Mouse (Mus musculus) layer of hippocampus, adult 2 months (tissue): Measurements from ENCODE around the gene Sestd1. TPM values are rescaled to one million over a fixed set of nuclear protein-coding genes. Genes with fewer than 3 reads are reported as not detected.

Experiments used
- DNase-seq, 2 experiments: peaks; one replicate each; pipeline ENCODE4 v3.0.0; 2022; ENCODE audit warnings: low spot score in 2 of 2
- H3K27ac ChIP-seq: fragments of 200-600 bp; 2 replicates; pipeline ENCODE4 v1.8.1; 2022
- H3K4me3 ChIP-seq: fragments of 200-600 bp; 2 replicates; pipeline ENCODE4 v1.8.1; 2022; ENCODE audit warnings: mild to moderate bottlenecking
- CTCF ChIP-seq: fragments of 200-600 bp; conservative IDR thresholded peaks from 2 replicates; pipeline ENCODE4 v1.8.1; 2022; ENCODE audit warnings: antibody characterized with exemption, mild to moderate bottlenecking, moderate library complexity
- total RNA-seq, 2 experiments: library from RNA; stranded (reverse); gene quantifications; 2 replicates each; pipeline ENCODE4 v1.2.3; 2021

Sestd1 gene
- total RNA-seq, 2 experiments from 2014 or later: 36.6 to 40.2 TPM

DNA sequence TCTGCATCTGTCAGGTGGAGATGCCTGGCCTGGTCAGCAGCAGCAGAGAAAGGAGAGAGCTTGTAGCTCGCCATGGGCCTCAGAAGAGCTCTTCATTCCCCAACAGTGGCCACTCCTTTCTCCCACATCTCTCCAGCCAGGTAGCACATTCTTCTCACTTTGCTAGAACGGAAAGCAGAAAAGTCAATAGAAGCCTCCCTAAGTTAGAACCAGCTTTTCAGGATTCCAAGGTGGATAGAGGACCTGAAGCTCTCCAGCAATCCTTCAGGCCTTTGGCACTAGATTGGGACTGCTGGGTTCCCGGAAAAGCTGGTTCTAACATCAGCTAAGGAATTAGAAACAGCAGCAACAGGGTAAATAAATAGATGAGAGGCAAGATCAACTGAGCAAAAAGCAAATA is 118.3 kb downstream of the Sestd1 start:
- no peak overlapping the region for H3K4me3 ChIP-seq
- H3K27ac ChIP-seq: no peak overlapping the region
- DNase-seq: no peak
- no peak for TF ChIP-seq CTCF

DNA sequence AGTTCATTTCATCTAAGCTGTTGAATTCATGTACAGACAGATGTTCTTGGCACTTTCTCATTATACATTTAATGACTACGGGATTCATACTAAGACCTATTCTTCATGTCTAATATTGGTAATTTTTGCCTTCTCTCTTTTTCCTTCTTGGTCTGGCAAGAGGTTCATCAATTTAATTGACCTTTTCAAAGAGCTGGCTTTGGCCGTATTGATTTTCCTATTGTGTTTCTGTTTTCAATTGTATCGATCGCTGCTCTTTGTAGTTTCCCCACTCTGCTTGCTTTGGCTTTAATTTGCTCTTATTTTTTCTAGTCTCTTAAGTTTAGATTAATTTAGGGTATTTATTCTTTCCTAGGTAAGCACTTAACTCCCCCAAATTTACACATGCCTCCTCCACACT is 122.8 kb downstream of the Sestd1 start:
- TF ChIP-seq CTCF: no peak
- no peak for DNase-seq
- Histone ChIP-seq H3K4me3 (no peak overlapping the region), H3K27ac (no peak overlapping the region)

DNA sequence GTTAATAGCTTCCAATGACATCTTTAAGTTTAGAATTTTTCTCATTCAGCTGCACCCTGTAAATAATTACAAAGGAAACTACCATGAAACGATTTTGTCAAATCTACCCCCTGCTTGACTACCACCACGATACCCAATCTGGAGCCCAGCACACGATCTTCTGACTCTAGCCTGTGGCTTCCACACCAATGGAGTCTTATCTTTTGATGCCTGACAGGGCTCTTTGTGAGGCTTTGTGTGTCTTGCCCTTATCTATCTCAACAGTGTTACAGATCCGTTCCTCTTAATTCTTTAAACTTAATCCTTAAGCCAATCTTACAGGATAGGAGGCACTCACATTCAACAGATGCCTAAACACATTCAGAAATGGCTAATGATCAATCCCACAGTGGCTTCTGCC is 126.3 kb downstream of the Sestd1 start:
- TF ChIP-seq CTCF: no peak
- DNase-seq: no peak
- H3K4me3 ChIP-seq: no peak overlapping the region

GRCm38 (mm10) chr2:77151255-77151654 is 129.1 kb downstream of the Sestd1 start:
- H3K4me3 ChIP-seq: no peak overlapping the region
- no peak overlapping the region for H3K27ac ChIP-seq
- no peak for DNase-seq
- TF ChIP-seq CTCF: no peak

More for the DNA sequence above, 126.3 kb downstream of the Sestd1 start:
- no peak overlapping the region for H3K27ac ChIP-seq

- no peak for DNase-seq
- Histone ChIP-seq H3K27ac (peak overlapping the region; percentile 51; the same call in 1 of the 2 replicates), H3K4me3 (no peak overlapping the region)
- no peak for TF ChIP-seq CTCF
These were observed 130.8 kb downstream of the Sestd1 start for GRCm38 (mm10) chr2:77149576-77149975.

DNA sequence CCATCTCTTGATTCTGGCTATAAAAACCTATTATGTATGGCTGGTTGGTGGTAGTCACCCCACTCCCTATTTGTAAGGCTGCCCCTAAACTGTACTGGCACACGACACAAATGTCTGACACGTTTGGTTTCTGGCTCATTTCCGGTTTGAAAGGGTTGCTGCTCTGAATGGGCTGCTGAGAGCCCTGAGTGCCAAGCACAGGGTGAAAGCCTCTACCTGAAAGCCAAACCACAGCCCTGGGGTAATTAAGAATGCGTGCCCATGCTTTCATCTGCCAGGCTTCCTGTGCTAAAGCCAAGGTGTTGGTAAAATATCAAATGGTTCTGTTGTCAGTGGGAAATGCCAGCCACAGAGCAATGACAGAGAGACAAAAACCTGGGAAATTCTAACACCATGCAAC is 132.2 kb downstream of the Sestd1 start:
- no peak for DNase-seq
- no peak for TF ChIP-seq CTCF
- Histone ChIP-seq H3K27ac (peak overlapping the region; percentile 51; the same call in 1 of the 2 replicates), H3K4me3 (no peak overlapping the region)

- no peak for TF ChIP-seq CTCF
- no peak for DNase-seq
- Histone ChIP-seq H3K4me3 (no peak overlapping the region), H3K27ac (no peak overlapping the region)
These were observed 133.4 kb downstream of the Sestd1 start for GRCm38 (mm10) chr2:77146968-77147367.

DNA sequence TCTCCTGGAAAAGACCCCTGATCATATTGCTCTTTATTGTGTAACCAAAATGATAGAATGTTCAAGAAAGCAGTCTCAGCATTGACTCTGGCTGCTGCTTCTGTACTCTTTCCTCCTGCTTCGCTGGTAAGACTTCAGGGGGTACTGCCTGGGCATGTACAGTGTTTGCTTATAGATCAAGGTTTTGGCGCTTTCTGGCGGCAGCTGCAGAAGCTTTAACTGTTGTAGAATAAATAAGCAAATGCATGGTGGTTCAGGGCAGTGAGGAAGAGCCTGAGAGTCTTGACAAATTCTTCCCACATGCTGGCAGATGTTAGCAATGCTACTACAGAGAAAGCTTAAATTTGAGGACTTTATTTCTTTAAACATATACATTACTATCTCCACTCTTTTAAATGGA is 134.1 kb downstream of the Sestd1 start:
- DNase-seq: no peak
- H3K4me3 ChIP-seq: no peak overlapping the region
- no peak overlapping the region for H3K27ac ChIP-seq
- no peak for TF ChIP-seq CTCF

- H3K27ac ChIP-seq: no peak overlapping the region
- DNase-seq: no peak
- TF ChIP-seq CTCF: no peak
- no peak overlapping the region for H3K4me3 ChIP-seq
These were observed 136.9 kb downstream of the Sestd1 start for GRCm38 (mm10) chr2:77143536-77143935.

GRCm38 (mm10) chr2:77138879-77139278 is 141.5 kb downstream of the Sestd1 start:
- TF ChIP-seq CTCF: no peak
- no peak for DNase-seq
- Histone ChIP-seq H3K27ac (no peak overlapping the region), H3K4me3 (no peak overlapping the region)

GRCm38 (mm10) chr2:77134906-77135305 is 145.5 kb downstream of the Sestd1 start:
- no peak overlapping the region for H3K27ac ChIP-seq
- no peak for TF ChIP-seq CTCF
- no peak for DNase-seq
- no peak overlapping the region for H3K4me3 ChIP-seq

GRCm38 (mm10) chr2:77133407-77133806 is 147.0 kb downstream of the Sestd1 start:
- H3K27ac ChIP-seq: no peak overlapping the region
- no peak for DNase-seq
- TF ChIP-seq CTCF: no peak
- no peak overlapping the region for H3K4me3 ChIP-seq

Other genes starting within 250 kb of the Sestd1 start
- 10 to 100 TPM; 17.1 to 27.7 TPM for gene Ccdc141, start 110.0 kb downstream of the Sestd1 start, total RNA-seq